Mouse (Mus musculus) brain, adult 2 months (tissue): Measurements from ENCODE around the gene Nfib.

Experiments used
- DNase-seq: peaks from one replicate; pipeline ENCODE4 v3.0.0; 2011; ENCODE audit warnings: low read depth, low spot score

Gene Nfib

GRCm38 (mm10) chr4:82542656-82543397 is 162.7 kb downstream of the Nfib start:
- peak; percentile 76 for DNase-seq

DNA sequence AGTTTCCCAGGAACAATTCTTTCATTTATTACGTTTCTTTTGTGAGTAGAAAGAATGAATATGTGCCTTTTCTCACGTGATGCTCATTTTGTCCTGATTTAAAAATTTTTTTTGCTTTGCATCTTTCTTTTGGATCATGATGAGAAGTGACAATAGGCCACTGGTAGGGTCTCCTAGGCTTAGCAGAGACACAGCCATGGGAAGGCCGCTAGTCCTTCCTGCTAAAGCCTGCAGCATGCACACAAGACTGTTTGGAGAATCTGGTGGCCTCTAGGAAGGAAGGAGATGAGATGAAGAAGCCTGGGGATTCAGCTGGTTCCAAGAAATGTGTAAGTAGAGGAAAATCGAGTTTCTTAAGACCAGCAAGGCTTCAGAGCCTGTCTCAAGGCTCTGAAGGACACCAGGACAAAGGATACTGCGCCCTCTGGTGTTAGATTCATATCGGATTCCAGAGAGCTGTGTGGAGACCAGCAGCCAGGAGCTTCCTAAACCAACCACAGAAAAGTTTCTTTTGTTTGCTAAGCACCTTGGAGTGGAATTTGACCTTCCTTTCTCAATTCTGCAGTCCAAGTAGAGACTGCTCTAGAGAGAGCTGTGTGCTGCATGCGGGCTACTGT is 163.5 kb downstream of the Nfib start:
- peak; percentile 97 for DNase-seq

- peak; percentile 71 for DNase-seq
Measured at GRCm38 (mm10) chr4:82540466-82540990, 165.0 kb downstream of the Nfib start.

DNA sequence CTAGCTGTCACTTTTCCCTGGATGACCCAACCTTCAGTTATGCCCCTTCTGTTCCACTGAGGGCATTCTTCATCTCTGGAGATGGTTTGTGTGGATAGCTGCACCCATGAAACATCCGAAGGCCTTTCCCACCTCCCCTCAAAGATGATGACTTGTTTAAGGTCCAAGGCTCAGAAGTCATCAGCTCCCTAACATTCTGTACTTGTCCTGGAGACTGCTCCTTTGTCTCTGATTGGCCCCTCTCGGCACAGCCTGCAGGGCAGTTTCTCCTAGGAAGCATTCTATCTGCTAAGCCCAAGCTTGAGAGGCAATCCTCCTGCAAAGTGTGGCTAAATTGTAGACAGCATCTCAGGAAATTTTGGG is 165.5 kb downstream of the Nfib start:
- DNase-seq = peak; percentile 51

GRCm38 (mm10) chr4:82539406-82540047 is 166.0 kb downstream of the Nfib start:
- DNase-seq = peak; percentile 93

DNA sequence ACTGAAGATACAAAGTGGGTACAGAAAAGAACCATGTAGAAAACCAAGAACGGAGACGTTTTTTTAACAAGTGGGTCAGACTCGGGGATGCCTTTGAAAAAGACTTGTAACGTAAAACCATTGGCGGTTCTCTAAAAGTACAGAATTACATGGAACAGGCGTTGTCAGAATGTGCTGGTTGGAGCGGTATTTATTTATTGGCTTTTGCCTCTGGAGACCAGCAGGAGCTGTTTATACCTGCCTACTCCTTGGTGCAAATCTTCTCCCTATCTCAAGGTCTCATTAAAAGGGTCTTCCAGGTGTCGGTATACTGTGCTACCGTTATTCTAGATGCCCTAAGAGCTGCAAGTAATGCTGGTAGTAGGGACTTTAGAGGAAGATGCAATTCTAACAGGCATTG is 166.7 kb downstream of the Nfib start:
- peak; percentile 19 for DNase-seq

DNA sequence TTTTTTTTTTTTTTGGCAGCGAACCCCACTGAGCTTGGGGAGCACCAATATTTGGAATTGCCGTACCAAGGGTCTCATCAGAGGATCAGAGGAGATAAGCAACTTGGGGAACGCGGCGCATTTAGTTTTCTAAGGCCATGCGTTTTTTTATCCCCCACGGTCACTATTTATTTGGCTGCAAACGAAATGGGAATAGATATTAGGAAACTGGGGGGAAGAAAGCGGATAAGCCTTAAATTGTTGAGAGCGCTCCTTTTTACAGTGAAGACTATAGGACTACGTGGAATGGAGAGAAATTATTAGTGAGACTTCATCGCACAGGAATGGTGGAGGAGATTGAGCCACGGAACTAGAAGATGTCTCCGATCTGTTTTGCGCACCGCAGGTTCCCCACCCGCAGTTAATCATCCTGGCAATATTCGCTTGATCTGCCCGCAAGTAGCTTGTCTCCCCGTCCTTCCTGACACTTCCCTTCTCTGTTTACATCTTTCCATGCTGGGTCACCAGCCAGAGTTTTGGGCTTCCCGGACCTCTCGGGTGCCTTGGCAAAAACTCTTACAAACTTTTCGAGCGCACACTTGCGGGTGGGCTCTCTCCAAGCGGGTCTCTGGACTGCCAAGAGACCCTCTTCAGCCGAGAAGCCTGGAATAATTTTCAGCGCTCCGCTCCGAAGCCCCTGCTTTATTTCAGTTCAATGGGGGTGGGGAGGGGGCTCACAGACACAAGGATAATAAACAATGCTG is 167.3 kb downstream of the Nfib start:
- no peak for DNase-seq

- DNase-seq = no peak
Measured at GRCm38 (mm10) chr4:82537279-82537967, 168.1 kb downstream of the Nfib start.

DNA sequence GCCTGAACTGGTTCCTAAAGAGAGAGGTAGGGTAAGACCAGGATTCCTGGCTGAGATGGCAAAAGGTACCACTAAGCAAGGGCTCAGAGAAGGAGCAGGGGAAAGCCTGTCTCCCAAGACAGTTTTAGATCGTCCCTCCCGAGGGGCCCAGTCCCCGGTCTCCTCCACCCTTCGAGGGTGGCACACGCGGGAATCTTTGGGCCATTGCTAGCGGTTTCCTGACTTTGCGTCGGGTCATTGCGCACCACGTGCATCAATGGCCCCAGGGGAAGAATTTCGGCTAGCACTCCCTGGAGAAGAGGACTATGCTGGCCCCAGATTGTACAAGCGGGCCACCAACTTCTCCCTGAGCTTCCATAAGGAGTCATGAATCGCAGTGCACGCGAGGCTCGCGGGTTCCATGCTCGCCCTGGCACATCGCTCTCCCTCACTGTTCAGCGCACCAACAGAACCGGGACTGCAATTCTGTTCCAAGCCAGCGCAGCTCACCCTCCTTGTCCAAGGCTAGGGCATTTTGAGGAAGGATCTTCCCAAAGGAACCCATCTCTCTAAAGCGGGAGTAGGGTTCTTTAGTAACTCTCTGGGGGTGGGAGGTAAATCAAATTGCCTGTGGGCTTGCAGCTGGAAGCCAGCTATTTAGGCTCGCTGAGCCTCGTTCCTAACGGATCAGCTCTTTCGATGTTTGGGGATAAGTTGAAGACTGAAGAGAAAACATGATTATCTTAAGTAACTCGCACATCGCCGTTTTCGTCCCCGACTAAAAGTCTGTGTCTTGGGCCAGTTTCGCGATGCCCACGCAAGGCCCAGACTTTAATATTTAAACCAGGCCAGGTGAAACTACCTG is 168.9 kb downstream of the Nfib start:
- DNase-seq = no peak

- DNase-seq = no peak
Measured at GRCm38 (mm10) chr4:82535606-82536434, 169.7 kb downstream of the Nfib start.

GRCm38 (mm10) chr4:82533231-82533630 is 172.3 kb downstream of the Nfib start:
- peak; percentile 51 for DNase-seq

DNA sequence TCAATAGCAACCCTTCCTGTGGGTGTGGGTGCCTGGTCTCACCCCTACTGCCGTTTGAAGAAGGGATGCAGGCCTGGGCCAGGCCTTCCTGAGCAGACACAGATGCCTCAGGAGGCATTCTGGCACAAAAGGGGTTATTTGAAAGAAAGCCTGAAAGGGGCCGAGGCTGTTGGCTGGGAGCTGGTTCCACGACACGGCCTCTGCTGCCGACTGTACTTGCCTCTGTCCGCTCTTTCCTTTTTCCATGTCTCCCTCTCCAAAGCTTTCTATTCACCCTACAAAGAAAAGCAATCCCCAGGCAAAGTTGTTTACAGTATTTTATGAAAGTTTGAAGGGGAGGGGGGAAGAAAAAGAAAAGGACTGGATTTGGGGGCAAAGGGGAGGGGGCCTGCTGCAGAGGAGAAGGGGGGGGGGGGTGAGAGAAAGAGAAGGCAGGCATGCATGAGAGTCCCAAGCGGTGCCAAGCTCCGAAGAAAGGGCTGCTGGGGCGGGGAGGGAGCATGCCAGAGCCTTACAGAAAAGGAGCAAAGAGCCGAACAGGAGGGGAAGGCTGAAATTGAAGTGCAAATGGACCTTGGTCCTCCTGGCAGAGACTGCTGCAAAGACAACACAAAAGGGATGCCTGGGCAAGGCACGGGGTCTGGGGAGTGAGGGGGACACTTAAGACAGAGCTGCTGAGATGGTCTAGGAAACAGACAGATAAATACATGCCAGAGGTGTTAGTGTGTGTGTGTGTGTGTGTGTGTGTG is 172.9 kb downstream of the Nfib start:
- peak; percentile 69 for DNase-seq

DNA sequence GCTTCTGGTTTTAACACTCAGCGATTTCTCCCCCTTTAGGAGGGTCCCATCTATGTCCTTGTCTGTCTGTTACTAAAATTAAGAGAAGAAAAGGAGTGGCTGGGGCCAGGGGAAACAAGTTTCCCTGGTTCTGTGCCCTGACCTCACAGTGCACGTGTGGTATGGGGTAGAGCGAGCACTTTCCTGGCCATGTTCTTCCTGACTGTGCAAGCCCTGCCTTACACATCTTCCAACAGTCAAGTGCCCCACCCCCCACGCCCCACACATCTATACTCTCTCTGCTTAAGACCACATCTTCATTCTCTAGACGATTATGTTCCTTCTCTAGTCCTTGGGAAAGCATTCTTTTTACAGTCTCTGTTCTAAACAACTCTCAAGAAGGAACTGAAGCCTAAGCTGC is 173.6 kb downstream of the Nfib start:
- no peak for DNase-seq

- no peak for DNase-seq
Measured at GRCm38 (mm10) chr4:82530875-82531353, 174.6 kb downstream of the Nfib start.

- no peak for DNase-seq
Measured at GRCm38 (mm10) chr4:82528978-82529377, 176.6 kb downstream of the Nfib start.

DNA sequence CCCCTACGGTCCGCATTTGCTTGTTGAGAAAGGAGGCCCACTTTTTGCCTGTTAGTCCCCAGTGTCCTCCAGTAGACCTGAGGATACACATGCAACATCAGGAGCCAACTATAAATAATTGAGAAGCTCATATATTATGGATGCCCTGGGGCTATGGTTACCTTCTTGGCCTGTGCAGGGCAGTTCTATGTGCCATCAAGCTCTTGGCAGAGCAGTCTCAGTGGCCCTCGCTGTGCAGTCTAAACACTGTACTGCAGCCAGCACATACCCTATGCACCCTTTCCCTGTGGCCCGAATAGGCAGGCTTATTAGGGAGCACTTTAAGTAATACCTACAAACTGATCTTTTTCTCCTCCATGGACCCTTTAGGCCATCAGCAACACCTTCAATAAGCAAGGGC is 185.6 kb downstream of the Nfib start:
- peak; percentile 26 for DNase-seq

GRCm38 (mm10) chr4:82518132-82518531 is 187.4 kb downstream of the Nfib start:
- no peak for DNase-seq

DNA sequence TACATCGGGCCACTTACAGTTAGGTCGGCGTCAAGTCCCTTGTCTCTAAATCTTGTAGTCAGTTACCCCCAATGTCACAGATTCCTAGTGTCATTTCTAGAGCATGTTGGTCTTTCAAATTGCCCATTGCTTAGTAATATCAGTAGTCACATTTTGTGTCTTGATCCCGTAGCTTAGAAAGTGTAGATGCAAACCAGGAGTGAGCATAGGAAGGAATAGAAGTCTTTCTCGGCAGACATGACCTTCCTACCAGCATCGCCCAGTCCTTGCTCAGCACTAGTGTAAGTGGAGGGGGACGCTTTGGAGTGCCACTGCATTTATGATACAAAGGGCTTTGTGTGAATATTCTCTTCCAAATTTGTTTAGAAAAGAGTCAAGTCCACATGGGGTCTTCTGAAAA is 188.2 kb downstream of the Nfib start:
- DNase-seq = no peak
